In the genomic region with DNA sequence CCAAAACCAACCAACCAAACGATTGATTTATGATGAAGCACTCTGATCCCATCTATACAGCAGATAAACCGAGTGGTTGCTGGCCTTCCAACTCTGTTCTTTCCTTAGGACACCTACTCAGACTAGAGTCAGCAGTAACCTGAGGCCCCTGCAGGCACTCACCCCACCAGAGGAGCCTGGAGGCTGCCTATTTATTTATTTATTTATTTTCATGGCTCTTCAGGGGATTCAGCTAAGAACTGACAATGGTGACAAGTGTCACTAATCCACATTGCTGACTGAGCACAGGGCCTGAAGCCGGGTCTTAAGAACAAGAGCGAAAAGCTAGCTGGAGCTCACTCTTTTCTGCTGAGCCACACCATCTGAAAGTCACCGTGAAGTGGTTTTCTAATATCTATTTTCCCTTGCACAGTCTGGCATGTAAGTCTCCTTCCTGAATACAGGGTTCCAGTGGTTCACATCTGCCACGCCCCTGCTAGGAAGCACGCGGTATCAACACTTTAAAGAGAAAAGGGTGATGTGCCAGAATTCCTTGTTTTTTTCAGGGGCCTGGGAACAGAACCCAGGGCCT, we compare ENCODE assay signal across 12 mouse cellular contexts. TPM values are rescaled to one million over a fixed set of nuclear protein-coding genes. Genes with fewer than 3 reads are reported as not detected.
DNase-seq lines count a peak whose midpoint lies in the region; ATAC-seq lines count a peak whose summit lies in the region.
"Had no signal": no experiment of that assay in that cellular context is flagged by ENCODE, and none has a peak within 500 bp of the region (broad histone marks: within the 10 kb centered on the region; RNA-seq: fewer than 3 reads in every experiment).

No protein-coding gene starts in this region.

- H3K27me3 ChIP-seq in kidney, embryonic 16.5 days (ENCODE audit: insufficient read depth, low read length): no peaks in the 10 kb centered on the region
- H3K27me3 ChIP-seq in hindbrain, embryonic 10.5 days (ENCODE audit: insufficient read depth, poor library complexity, severe bottlenecking): no peaks in the 10 kb centered on the region
- H3K27me3 ChIP-seq in midbrain, embryonic 14.5 days (ENCODE audit: control insufficient read depth, insufficient read depth, low read length): no peaks in the 10 kb centered on the region

- H3K27ac ChIP-seq in kidney, embryonic 16.5 days (ENCODE audit: low read length): peak overlapping the region; percentile 20; the same call in 1 of the 2 replicates
- peak overlapping the region; percentile 100; the same call in 1 of the 2 replicates for H3K27ac ChIP-seq in hindbrain, embryonic 10.5 days
- H3K27ac ChIP-seq in midbrain, embryonic 14.5 days (replicated peaks; ENCODE audit: low read depth, low read length): peak overlapping the region; percentile 88

- H3K9ac ChIP-seq in kidney, embryonic 16.5 days (replicated peaks; ENCODE audit: low read length): no peak overlapping the region
- no peak overlapping the region; the same call in 1 of the 2 replicates for H3K9ac ChIP-seq in midbrain, embryonic 14.5 days (replicated peaks; ENCODE audit: low read length)

- 0 out of 2 replicates have a peak, but pooled peaks cover 3% of the 10 kb centered on the region for H3K36me3 ChIP-seq in kidney, embryonic 16.5 days (ENCODE audit: insufficient read depth, low read length)
- H3K36me3 ChIP-seq in hindbrain, embryonic 10.5 days: peaks cover 19% of the 10 kb centered on the region
- peaks cover 9% of the 10 kb centered on the region for H3K36me3 ChIP-seq in midbrain, embryonic 14.5 days (ENCODE audit: control insufficient read depth, insufficient read depth, low read length)

- DNase-seq in kidney, adult 9 months: no peak
- peak; percentile 48 for DNase-seq in embryo, embryonic 10.5 days (ENCODE audit: low spot score)
- peak; percentile 20 for DNase-seq in hindbrain, embryonic 10.5 days (ENCODE audit: low spot score)
- DNase-seq in midbrain, embryonic 14.5 days: peak; percentile 60
- DNase-seq in ovary, adult 18-20 months (ENCODE audit: low spot score): no peak
- no peak for DNase-seq in frontal cortex, postnatal 14 days (ENCODE audit: low spot score in 2 of 2)
- DNase-seq in adrenal gland, adult (ENCODE audit: inconsistent age in 2 of 2, low spot score in 1 of 2): no peak
- DNase-seq: kidney, postnatal 14 days; liver; thymus, adult 18-20 months had no signal

- H3K9me3 ChIP-seq in kidney, embryonic 16.5 days (ENCODE audit: low read length): no peaks in the 10 kb centered on the region
- H3K9me3 ChIP-seq in hindbrain, embryonic 10.5 days: 0 out of 2 replicates have a peak, but pooled peaks cover 4% of the 10 kb centered on the region
- no peaks in the 10 kb centered on the region for H3K9me3 ChIP-seq in midbrain, embryonic 14.5 days (ENCODE audit: control insufficient read depth, low read length)

- WGBS in kidney, embryonic 16.5 days: 45% methylated on average over 8 of the region's 8 CpGs
- WGBS in hindbrain, embryonic 10.5 days: 52% methylated on average over 8 of the region's 8 CpGs
- WGBS in midbrain, embryonic 14.5 days: 28% methylated on average over 8 of the region's 8 CpGs

- H3K4me1 ChIP-seq in kidney, embryonic 16.5 days (ENCODE audit: insufficient read depth, low read length): peaks cover 28% of the 10 kb centered on the region
- H3K4me1 ChIP-seq in hindbrain, embryonic 10.5 days (replicated peaks): peaks cover 37% of the 10 kb centered on the region
- H3K4me1 ChIP-seq in midbrain, embryonic 14.5 days (ENCODE audit: control insufficient read depth, insufficient read depth, low read length): peaks cover 24% of the 10 kb centered on the region

- no peak for ATAC-seq in kidney, embryonic 16.5 days (ENCODE audit: low FRiP score, low TSS enrichment)
- peak; percentile 28; the same call in 1 of the 2 replicates for ATAC-seq in midbrain, embryonic 14.5 days (ENCODE audit: low FRiP score, low TSS enrichment)

- no peak overlapping the region for H3K4me3 ChIP-seq in kidney, embryonic 16.5 days (ENCODE audit: low read length)
- no peak overlapping the region for H3K4me3 ChIP-seq in hindbrain, embryonic 10.5 days
- no peak overlapping the region for H3K4me3 ChIP-seq in midbrain, embryonic 14.5 days (replicated peaks; ENCODE audit: low read depth, low read length)
- H3K4me3 ChIP-seq: erythroblast, embryonic 14.5 days had no signal

- no peak overlapping the region for H3K4me2 ChIP-seq in kidney, embryonic 16.5 days (replicated peaks; ENCODE audit: low read depth, low read length)
- peak overlapping the region; percentile 80 for H3K4me2 ChIP-seq in midbrain, embryonic 14.5 days (ENCODE audit: low read length)

RNA-seq across cellular contexts. Expression of gene Sox4, which starts 6.9 kb away (rescaled TPM):
- polyA plus RNA-seq in kidney, embryonic 16.5 days (2015; fragmentation: Nextera tagmentation; extraction: Ambion mirVana): 27.8 and 33.4 TPM in 2 replicates
- 59.5 and 95.7 TPM in 2 replicates for polyA plus RNA-seq in hindbrain, embryonic 10.5 days (2016; fragmentation: Nextera tagmentation; extraction: Ambion mirVana)
- 295 and 314 TPM in 2 replicates for polyA plus RNA-seq in midbrain, embryonic 14.5 days (2014; fragmentation: Nextera tagmentation; extraction: Ambion mirVana)

Comparison
In these comparisons a context has a peak if more than half of its experiments do, and no peak if none do; other contexts are left out.
1. H3K27ac ChIP-seq: peak in every context shown above with its lines; median percentile 100 in hindbrain, embryonic 10.5 days; 88 in midbrain, embryonic 14.5 days; 20 in kidney, embryonic 16.5 days.
2. DNase-seq: peak in embryo, embryonic 10.5 days (single experiment), hindbrain, embryonic 10.5 days (single experiment) and midbrain, embryonic 14.5 days (single experiment); none in kidney, adult 9 months (single experiment), ovary, adult 18-20 months (single experiment), frontal cortex, postnatal 14 days (0 of 2) and adrenal gland, adult (0 of 2).